Mouse (Mus musculus) midbrain, postnatal 0 days (tissue): Measurements from ENCODE around the gene Tnip1. TPM values are rescaled to one million over a fixed set of nuclear protein-coding genes. Genes with fewer than 3 reads are reported as not detected.

Source experiments
- ATAC-seq: fragments of 200-750 bp; cut with Nextera tagmentation; 2 replicates; pipeline ENCODE4 v1.8.0; 2017; ENCODE audit warnings: moderate number of reproducible peaks, mild to moderate bottlenecking, moderate TSS enrichment, moderate library complexity; ENCODE audit not compliant: low FRiP score
- DNase-seq: peaks from one replicate; pipeline ENCODE4 v3.0.0-alpha.2; 2015; ENCODE audit warnings: low spot score
- H3K27ac ChIP-seq: fragments of 300-500 bp; sonication (generic); 2 replicates; pipeline ENCODE4 v1.5.1; 2014; ENCODE audit warnings: low read depth, mild to moderate bottlenecking, low read length, mixed read lengths
- H3K27me3 ChIP-seq: fragments of 300-500 bp; sonication (generic); 2 replicates; pipeline ENCODE4 v1.6.1; 2014; ENCODE audit warnings: low read length, control low read depth, mixed read lengths; ENCODE audit not compliant: insufficient read depth
- H3K36me3 ChIP-seq: fragments of 300-500 bp; sonication (generic); 2 replicates; pipeline ENCODE4 v1.6.1; 2014; ENCODE audit warnings: low read length, control low read depth, mixed read lengths; ENCODE audit not compliant: insufficient read depth
- H3K4me1 ChIP-seq: fragments of 300-500 bp; sonication (generic); 2 replicates; pipeline ENCODE4 v1.6.1; 2014; ENCODE audit warnings: mild to moderate bottlenecking, control low read depth, antibody characterized with exemption, low read length, mixed read lengths; ENCODE audit not compliant: insufficient read depth
- H3K4me2 ChIP-seq: fragments of 300-500 bp; sonication (generic); 2 replicates; pipeline ENCODE4 v1.6.1; 2014; ENCODE audit warnings: low read depth, mild to moderate bottlenecking, low read length, mixed read lengths; ENCODE audit not compliant: poor library complexity, severe bottlenecking
- H3K4me3 ChIP-seq: fragments of 300-500 bp; sonication (generic); 2 replicates; pipeline ENCODE4 v1.5.1; 2014; ENCODE audit warnings: low read depth, mild to moderate bottlenecking, low read length, moderate library complexity
- H3K9ac ChIP-seq: fragments of 300-500 bp; sonication (generic); replicated peaks from 2 replicates; pipeline ENCODE4 v1.6.1; 2014; ENCODE audit warnings: mild to moderate bottlenecking, low read length, moderate library complexity, mixed read lengths; ENCODE audit not compliant: poor library complexity, severe bottlenecking
- H3K9me3 ChIP-seq: fragments of 300-500 bp; sonication (generic); 2 replicates; pipeline ENCODE4 v1.6.1; 2016; ENCODE audit warnings: low read length, control low read depth
- CTCF ChIP-seq: IDR thresholded peaks from 2 replicates; pipeline ENCODE4 v1.5.1; 2016; ENCODE audit warnings: antibody characterized with exemption, mild to moderate bottlenecking
- WGBS: fragments of 180-500 bp; shearing (Covaris S2); extraction: QIAGEN DNeasy Blood & Tissue Kit; methylation state at CpG from one replicate; pipeline ENCODE4 v1.1.7; 2014; 5-methylcytosine and 5-hydroxymethylcytosine counted together
- polyA plus RNA-seq: library from polyadenylated mRNA; unstranded; fragments of >200 nt; fragmentation: Nextera tagmentation; extraction: Ambion mirVana; gene quantifications from 2 replicates; pipeline ENCODE4 v1.2.1, GENCODE M21; 2015
- total RNA-seq: library from RNA; depleted of rRNA; stranded (reverse); fragments of >200 nt; gene quantifications from 2 replicates; pipeline ENCODE4 v1.2.3, GENCODE M21; 2014

Tnip1 gene
- total and polyA plus RNA-seq, 2 experiments from 2014 or later: 17.2 to 19.2 TPM

GRCm38 (mm10) chr11:54998284-54998683 is 35.6 kb upstream of the Tnip1 start:
- ATAC-seq (peak; percentile 60; the same call in 1 of the 2 replicates), DNase-seq (peak; percentile 79)
- Histone ChIP-seq H3K9ac (no peak overlapping the region), H3K4me2 (no peak overlapping the region), H3K9me3 (no peaks in the 10 kb centered on the region), H3K4me1 (no peaks in the 10 kb centered on the region), H3K27me3 (no peaks in the 10 kb centered on the region), H3K36me3 (peaks cover 22% of the 10 kb centered on the region), H3K27ac (no peak overlapping the region), H3K4me3 (no peak overlapping the region)
- WGBS: 4% methylated on average over 12 of the region's 12 CpGs
- TF ChIP-seq CTCF: peak; percentile 98

- no peak for TF ChIP-seq CTCF
- DNase-seq (peak; percentile 31), ATAC-seq (no peak)
- Histone ChIP-seq H3K4me1 (no peaks in the 10 kb centered on the region), H3K9ac (no peak overlapping the region), H3K36me3 (peaks cover 22% of the 10 kb centered on the region), H3K9me3 (no peaks in the 10 kb centered on the region), H3K4me2 (no peak overlapping the region), H3K27me3 (no peaks in the 10 kb centered on the region), H3K4me3 (no peak overlapping the region), H3K27ac (no peak overlapping the region)
- 56% methylated on average over 7 of the region's 7 CpGs for WGBS
Measured at GRCm38 (mm10) chr11:54996176-54996575, 33.5 kb upstream of the Tnip1 start.

GRCm38 (mm10) chr11:54989920-54990319 is 27.2 kb upstream of the Tnip1 start:
- ATAC-seq: no peak
- no peaks in the 10 kb centered on the region for H3K9me3 ChIP-seq

GRCm38 (mm10) chr11:54988754-54989349 is 26.1 kb upstream of the Tnip1 start:
- WGBS: 84% methylated on average over 8 of the region's 8 CpGs
- no peak for TF ChIP-seq CTCF
- no peak overlapping the region for H3K27ac ChIP-seq
- no peak overlapping the region for H3K9ac ChIP-seq
- H3K9me3 ChIP-seq: no peaks in the 10 kb centered on the region
- no peak overlapping the region for H3K4me3 ChIP-seq
- no peak overlapping the region for H3K4me2 ChIP-seq
- peaks cover 3% of the 10 kb centered on the region; the same call in 1 of the 2 replicates for H3K36me3 ChIP-seq
- DNase-seq (no peak), ATAC-seq (no peak)
- H3K4me1 ChIP-seq: no peaks in the 10 kb centered on the region
- H3K27me3 ChIP-seq: no peaks in the 10 kb centered on the region

More at GRCm38 (mm10) chr11:54989920-54990319, 27.2 kb upstream of the Tnip1 start:
- H3K36me3 ChIP-seq: peaks cover 5% of the 10 kb centered on the region; the same call in 1 of the 2 replicates
- no peak overlapping the region for H3K27ac ChIP-seq
- TF ChIP-seq CTCF: no peak
- no peaks in the 10 kb centered on the region for H3K27me3 ChIP-seq
- DNase-seq: no peak
- H3K4me1 ChIP-seq: no peaks in the 10 kb centered on the region
- H3K4me3 ChIP-seq: no peak overlapping the region
- no peak overlapping the region for H3K9ac ChIP-seq
- H3K4me2 ChIP-seq: no peak overlapping the region

- H3K4me3 ChIP-seq: no peak overlapping the region
- ATAC-seq (no peak), DNase-seq (no peak)
- H3K4me1 ChIP-seq: no peaks in the 10 kb centered on the region
- H3K36me3 ChIP-seq: peaks cover 3% of the 10 kb centered on the region; the same call in 1 of the 2 replicates
- no peaks in the 10 kb centered on the region for H3K9me3 ChIP-seq
- no peak overlapping the region for H3K9ac ChIP-seq
- no peak overlapping the region for H3K27ac ChIP-seq
- 80% methylated on average over 1 of the region's 1 CpGs for WGBS
- no peak overlapping the region for H3K4me2 ChIP-seq
- no peaks in the 10 kb centered on the region for H3K27me3 ChIP-seq
- peak; percentile 70 for TF ChIP-seq CTCF
Measured at GRCm38 (mm10) chr11:54987974-54988373, 25.3 kb upstream of the Tnip1 start.

- TF ChIP-seq CTCF: no peak
- H3K4me2 ChIP-seq: no peak overlapping the region
- no peaks in the 10 kb centered on the region for H3K4me1 ChIP-seq
Measured at GRCm38 (mm10) chr11:54985086-54985485, 22.4 kb upstream of the Tnip1 start.

More at GRCm38 (mm10) chr11:54985086-54985485, 22.4 kb upstream of the Tnip1 start:
- H3K4me3 ChIP-seq: no peak overlapping the region
- DNase-seq (no peak), ATAC-seq (no peak)
- H3K27ac ChIP-seq: no peak overlapping the region
- H3K36me3 ChIP-seq: 0 out of 2 replicates have a peak, but pooled peaks cover 6% of the 10 kb centered on the region
- H3K9ac ChIP-seq: no peak overlapping the region
- no peaks in the 10 kb centered on the region for H3K27me3 ChIP-seq
- no peaks in the 10 kb centered on the region for H3K9me3 ChIP-seq
- WGBS: 82% methylated on average over 3 of the region's 3 CpGs
